Mouse (Mus musculus) limb, embryonic 15.5 days (tissue): ENCODE results near the gene Pde11a. TPM values are rescaled to one million over a fixed set of nuclear protein-coding genes. Genes with fewer than 3 reads are reported as not detected.

Experiments
- ATAC-seq: fragments of 200-750 bp; cut with Nextera tagmentation; 2 replicates; pipeline ENCODE4 v1.8.0; 2017; ENCODE audit warnings: low read depth, moderate TSS enrichment; ENCODE audit not compliant: insufficient number of reproducible peaks, low FRiP score, low TSS enrichment
- H3K27ac ChIP-seq: fragments of 300-500 bp; sonication (generic); 2 replicates; pipeline ENCODE4 v1.5.1; 2015; ENCODE audit warnings: moderate library complexity, mild to moderate bottlenecking, inconsistent platforms
- H3K27me3 ChIP-seq: fragments of 300-500 bp; sonication (generic); 2 replicates; pipeline ENCODE4 v1.6.1; 2015; ENCODE audit warnings: inconsistent platforms
- H3K36me3 ChIP-seq: fragments of 300-500 bp; sonication (generic); 2 replicates; pipeline ENCODE4 v1.6.1; 2015; ENCODE audit warnings: inconsistent platforms
- H3K4me1 ChIP-seq: fragments of 300-500 bp; sonication (generic); 2 replicates; pipeline ENCODE4 v1.6.1; 2015; ENCODE audit warnings: inconsistent platforms
- H3K4me2 ChIP-seq: fragments of 300-500 bp; sonication (generic); 2 replicates; pipeline ENCODE4 v1.6.1; 2015; ENCODE audit warnings: mild to moderate bottlenecking, inconsistent platforms
- H3K4me3 ChIP-seq: fragments of 300-500 bp; sonication (generic); 2 replicates; pipeline ENCODE4 v1.5.1; 2015; ENCODE audit warnings: mild to moderate bottlenecking, inconsistent platforms
- H3K9ac ChIP-seq: fragments of 300-500 bp; sonication (generic); 2 replicates; pipeline ENCODE4 v1.6.1; 2015; ENCODE audit warnings: inconsistent platforms
- H3K9me3 ChIP-seq: fragments of 300-500 bp; sonication (generic); 2 replicates; pipeline ENCODE4 v1.6.1; 2016; ENCODE audit warnings: inconsistent platforms
- WGBS: fragments of 180-500 bp; shearing (Covaris S2); methylation state at CpG from one replicate; pipeline ENCODE4 v1.1.7; 2015; 5-methylcytosine and 5-hydroxymethylcytosine counted together
- polyA plus RNA-seq: library from polyadenylated mRNA; unstranded; fragments of >200 nt; fragmentation: Nextera tagmentation; extraction: Ambion mirVana; gene quantifications from 2 replicates; pipeline ENCODE4 v1.2.1, GENCODE M21; 2015

Gene Pde11a
- polyA plus RNA-seq, 1 experiment from 2014 or later, result 0.50 TPM

- Histone ChIP-seq H3K4me1 (0 out of 2 replicates have a peak, but pooled peaks cover 6% of the 10 kb centered on the region), H3K4me2 (no peak overlapping the region), H3K4me3 (no peak overlapping the region), H3K36me3 (no peaks in the 10 kb centered on the region), H3K9me3 (no peaks in the 10 kb centered on the region), H3K9ac (no peak overlapping the region), H3K27me3 (peaks cover 21% of the 10 kb centered on the region; the same call in 1 of the 2 replicates), H3K27ac (no peak overlapping the region)
- WGBS, result 34% methylated on average over 14 of the region's 14 CpGs
- no peak for ATAC-seq
Measured at GRCm38 (mm10) chr2:76101889-76102602, 236.5 kb downstream of the Pde11a start.

DNA sequence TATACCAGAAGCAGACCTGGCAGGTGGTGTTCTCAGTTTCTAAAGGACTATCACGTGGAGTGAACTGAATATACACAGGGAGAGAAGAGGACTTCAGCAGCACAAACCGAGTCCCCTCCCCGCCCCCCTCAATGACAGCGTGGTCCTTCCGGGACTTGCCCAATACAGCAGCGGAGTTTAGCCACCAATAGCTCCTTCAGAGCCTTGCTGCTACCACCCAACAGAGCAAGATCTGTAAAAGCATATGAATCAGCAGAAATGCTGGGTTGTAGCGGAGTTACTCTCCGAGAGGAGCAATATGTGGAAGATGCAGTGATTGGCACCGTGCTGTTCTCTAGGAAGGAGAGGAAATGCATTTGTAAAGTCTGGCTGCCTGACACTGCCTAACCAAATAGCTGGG is 238.0 kb downstream of the Pde11a start:
- Histone ChIP-seq H3K4me1 (0 out of 2 replicates have a peak, but pooled peaks cover 6% of the 10 kb centered on the region), H3K36me3 (no peaks in the 10 kb centered on the region), H3K27me3 (peaks cover 16% of the 10 kb centered on the region; the same call in 1 of the 2 replicates), H3K9ac (no peak overlapping the region), H3K9me3 (no peaks in the 10 kb centered on the region), H3K27ac (no peak overlapping the region), H3K4me3 (no peak overlapping the region), H3K4me2 (no peak overlapping the region)
- ATAC-seq, result no peak
- WGBS, result 69% methylated on average over 9 of the region's 9 CpGs

DNA sequence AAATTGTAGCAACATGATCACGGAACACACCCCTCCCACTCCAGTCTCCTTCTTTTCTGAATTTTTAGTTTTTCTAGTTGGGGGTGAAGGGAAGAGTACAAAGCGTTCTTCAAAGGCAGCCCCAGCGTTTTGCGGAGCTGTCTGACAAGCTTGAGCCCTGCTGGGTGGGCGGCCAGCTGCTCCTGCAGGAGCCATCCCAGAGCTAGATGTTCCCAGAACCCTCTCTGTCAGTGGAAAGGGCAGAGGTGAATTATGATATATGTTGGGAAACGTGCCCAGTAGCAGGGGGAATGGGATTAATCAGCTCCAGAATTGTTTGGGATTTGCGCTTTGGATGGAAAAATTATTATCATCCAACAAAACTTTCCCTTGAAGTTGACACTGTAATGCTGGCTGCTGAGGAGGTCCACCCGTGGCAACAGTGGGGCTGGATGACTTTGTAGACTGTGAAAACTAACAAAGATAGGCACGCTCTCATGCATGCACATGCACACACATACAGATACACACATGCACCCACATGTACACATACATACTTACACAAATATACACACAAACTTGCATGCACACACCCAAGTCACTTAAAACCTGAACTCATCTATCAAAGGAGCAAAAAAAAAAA is 238.7 kb downstream of the Pde11a start:
- H3K9me3 ChIP-seq, result no peaks in the 10 kb centered on the region
- 46% methylated on average over 9 of the region's 9 CpGs for WGBS
- no peak overlapping the region for H3K9ac ChIP-seq
- peaks cover 16% of the 10 kb centered on the region; the same call in 1 of the 2 replicates for H3K27me3 ChIP-seq
- H3K4me1 ChIP-seq, result 0 out of 2 replicates have a peak, but pooled peaks cover 6% of the 10 kb centered on the region
- no peak overlapping the region for H3K4me3 ChIP-seq
- no peaks in the 10 kb centered on the region for H3K36me3 ChIP-seq
- no peak overlapping the region for H3K27ac ChIP-seq
- no peak overlapping the region for H3K4me2 ChIP-seq
- no peak for ATAC-seq

- WGBS, result 33% methylated on average over 8 of the region's 8 CpGs
- ATAC-seq, result no peak
- Histone ChIP-seq H3K9ac (no peak overlapping the region), H3K4me2 (no peak overlapping the region), H3K4me3 (no peak overlapping the region), H3K9me3 (no peaks in the 10 kb centered on the region), H3K36me3 (no peaks in the 10 kb centered on the region), H3K27me3 (peaks cover 16% of the 10 kb centered on the region; the same call in 1 of the 2 replicates), H3K27ac (no peak overlapping the region), H3K4me1 (0 out of 2 replicates have a peak, but pooled peaks cover 12% of the 10 kb centered on the region)
Measured at GRCm38 (mm10) chr2:76098381-76098780, 240.2 kb downstream of the Pde11a start.

GRCm38 (mm10) chr2:76097847-76098246 is 240.7 kb downstream of the Pde11a start:
- H3K27ac ChIP-seq, result no peak overlapping the region
- no peak for ATAC-seq

DNA sequence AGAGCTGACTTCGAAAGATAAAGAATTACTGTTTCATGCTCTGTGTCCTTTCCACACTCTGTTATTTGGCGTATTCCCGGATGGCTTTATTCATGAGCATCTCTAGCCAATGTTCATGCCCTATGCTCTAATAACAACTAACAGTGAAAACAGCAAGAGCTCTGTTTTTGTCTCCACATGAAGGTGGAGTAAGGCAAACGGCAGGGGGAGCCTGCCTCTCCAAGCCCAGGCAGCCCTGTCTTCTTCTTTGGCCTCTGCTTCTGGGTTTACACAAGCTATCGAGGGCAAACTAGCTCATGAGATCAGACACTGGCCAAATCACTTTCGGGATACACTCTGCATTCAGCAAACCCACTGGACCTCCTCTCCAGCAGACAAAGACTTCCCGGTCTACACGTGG is 241.3 kb downstream of the Pde11a start:
- peaks cover 16% of the 10 kb centered on the region; the same call in 1 of the 2 replicates for H3K27me3 ChIP-seq
- ATAC-seq, result no peak
- H3K27ac ChIP-seq, result no peak overlapping the region
- H3K4me3 ChIP-seq, result no peak overlapping the region
- WGBS, result 78% methylated on average over 8 of the region's 8 CpGs
- H3K36me3 ChIP-seq, result no peaks in the 10 kb centered on the region
- no peaks in the 10 kb centered on the region for H3K9me3 ChIP-seq
- H3K9ac ChIP-seq, result no peak overlapping the region
- 0 out of 2 replicates have a peak, but pooled peaks cover 12% of the 10 kb centered on the region for H3K4me1 ChIP-seq
- no peak overlapping the region for H3K4me2 ChIP-seq

More at GRCm38 (mm10) chr2:76097847-76098246, 240.7 kb downstream of the Pde11a start:
- Histone ChIP-seq H3K4me3 (no peak overlapping the region), H3K36me3 (no peaks in the 10 kb centered on the region), H3K4me1 (0 out of 2 replicates have a peak, but pooled peaks cover 12% of the 10 kb centered on the region), H3K9ac (no peak overlapping the region), H3K9me3 (no peaks in the 10 kb centered on the region), H3K4me2 (no peak overlapping the region), H3K27me3 (peaks cover 16% of the 10 kb centered on the region; the same call in 1 of the 2 replicates)
- 40% methylated on average over 7 of the region's 7 CpGs for WGBS

- Histone ChIP-seq H3K4me1 (0 out of 2 replicates have a peak, but pooled peaks cover 8% of the 10 kb centered on the region), H3K27ac (no peak overlapping the region), H3K9ac (no peak overlapping the region), H3K4me3 (no peak overlapping the region), H3K9me3 (no peaks in the 10 kb centered on the region), H3K4me2 (no peak overlapping the region), H3K36me3 (no peaks in the 10 kb centered on the region), H3K27me3 (peaks cover 16% of the 10 kb centered on the region; the same call in 1 of the 2 replicates)
- no peak for ATAC-seq
- WGBS, result 91% methylated on average over 5 of the region's 5 CpGs
Measured at GRCm38 (mm10) chr2:76095861-76096260, 242.7 kb downstream of the Pde11a start.

DNA sequence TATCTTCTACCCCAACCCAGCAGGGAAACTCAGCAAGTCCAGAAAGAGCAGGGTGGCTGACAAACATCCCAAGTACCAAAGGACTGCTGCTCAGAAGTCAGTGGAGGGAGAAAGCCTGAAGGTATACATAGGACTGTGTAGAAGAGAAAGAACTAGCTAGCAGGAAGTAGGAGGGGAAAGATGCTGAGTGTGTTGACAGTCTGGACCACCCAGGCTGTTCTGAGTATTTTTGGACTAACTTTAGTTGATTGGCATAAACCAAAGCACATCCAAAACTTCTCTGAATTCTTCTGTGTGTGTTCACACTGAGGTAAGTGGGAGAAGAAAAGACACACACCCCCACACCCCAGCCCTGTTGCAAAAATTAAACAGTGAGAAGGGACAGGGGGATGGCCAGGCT is 248.1 kb downstream of the Pde11a start:
- Histone ChIP-seq H3K4me3 (no peak overlapping the region), H3K9me3 (no peaks in the 10 kb centered on the region), H3K4me1 (0 out of 2 replicates have a peak, but pooled peaks cover 8% of the 10 kb centered on the region), H3K27me3 (no peaks in the 10 kb centered on the region), H3K27ac (no peak overlapping the region), H3K4me2 (no peak overlapping the region), H3K36me3 (no peaks in the 10 kb centered on the region), H3K9ac (no peak overlapping the region)
- ATAC-seq, result no peak

GRCm38 (mm10) chr2:76088844-76089243 is 249.7 kb downstream of the Pde11a start:
- no peak for ATAC-seq
- 61% methylated on average over 4 of the region's 4 CpGs for WGBS

DNA sequence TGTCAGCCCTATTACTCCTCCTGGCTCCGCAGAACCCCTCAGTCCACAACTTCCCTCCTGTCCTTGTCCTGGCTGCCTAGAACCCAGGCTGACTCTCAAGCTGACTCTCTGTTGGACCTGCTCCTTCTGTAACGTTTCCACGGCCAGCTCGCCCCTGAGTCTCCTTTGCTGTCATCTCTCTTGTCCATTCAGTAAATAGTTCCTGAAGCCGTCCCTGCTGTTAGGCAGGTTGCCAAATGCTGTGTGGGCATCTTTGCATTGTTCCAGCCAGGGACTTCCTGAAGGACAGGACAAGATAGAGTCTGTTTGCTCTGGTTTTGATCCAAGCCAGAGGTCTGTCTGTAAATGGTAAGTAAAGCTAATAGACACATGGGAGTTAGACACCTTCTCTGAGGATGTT is 250.2 kb downstream of the Pde11a start:
- ATAC-seq, result no peak
- Histone ChIP-seq H3K4me2 (no peak overlapping the region), H3K9me3 (no peaks in the 10 kb centered on the region), H3K4me1 (0 out of 2 replicates have a peak, but pooled peaks cover 2% of the 10 kb centered on the region), H3K4me3 (no peak overlapping the region), H3K27me3 (peaks cover 3% of the 10 kb centered on the region; the same call in 1 of the 2 replicates), H3K9ac (no peak overlapping the region), H3K27ac (no peak overlapping the region), H3K36me3 (no peaks in the 10 kb centered on the region)
- 75% methylated on average over 5 of the region's 5 CpGs for WGBS

More at GRCm38 (mm10) chr2:76088844-76089243, 249.7 kb downstream of the Pde11a start:
- H3K27me3 ChIP-seq, result peaks cover 3% of the 10 kb centered on the region; the same call in 1 of the 2 replicates
- H3K9ac ChIP-seq, result no peak overlapping the region
- H3K4me2 ChIP-seq, result no peak overlapping the region
- H3K27ac ChIP-seq, result no peak overlapping the region
- H3K4me3 ChIP-seq, result no peak overlapping the region
- H3K9me3 ChIP-seq, result no peaks in the 10 kb centered on the region
- no peaks in the 10 kb centered on the region for H3K36me3 ChIP-seq
- 0 out of 2 replicates have a peak, but pooled peaks cover 2% of the 10 kb centered on the region for H3K4me1 ChIP-seq

DNA sequence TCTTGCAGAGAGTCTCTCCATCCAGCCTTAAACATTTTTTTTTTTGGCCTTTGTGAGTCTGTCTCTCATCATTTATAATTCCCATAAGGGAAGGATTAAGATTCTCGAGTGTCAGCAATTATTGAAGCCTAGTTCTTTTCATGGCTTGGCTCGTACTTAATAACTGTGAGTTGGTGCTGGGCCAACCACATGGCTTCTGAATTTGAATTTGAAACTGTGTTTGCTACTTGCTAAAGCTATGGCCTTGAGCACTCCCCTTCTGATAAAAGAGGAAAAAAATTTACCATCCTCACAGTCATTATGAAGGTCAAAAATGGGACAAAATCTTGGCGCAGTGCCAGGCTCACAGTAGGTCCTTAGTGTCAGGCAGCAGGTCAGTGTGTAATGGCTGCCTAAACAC is 251.4 kb downstream of the Pde11a start:
- Histone ChIP-seq H3K9ac (no peak overlapping the region), H3K27me3 (peaks cover 3% of the 10 kb centered on the region; the same call in 1 of the 2 replicates), H3K4me2 (no peak overlapping the region), H3K4me3 (no peak overlapping the region), H3K9me3 (no peaks in the 10 kb centered on the region), H3K36me3 (no peaks in the 10 kb centered on the region), H3K27ac (no peak overlapping the region), H3K4me1 (0 out of 2 replicates have a peak, but pooled peaks cover 2% of the 10 kb centered on the region)
- 36% methylated on average over 3 of the region's 3 CpGs for WGBS
- ATAC-seq, result no peak

- no peak overlapping the region for H3K27ac ChIP-seq
- no peaks in the 10 kb centered on the region for H3K9me3 ChIP-seq
- no peak overlapping the region for H3K9ac ChIP-seq
- no peaks in the 10 kb centered on the region for H3K36me3 ChIP-seq
- H3K4me3 ChIP-seq, result no peak overlapping the region
- WGBS, result 92% methylated on average over 4 of the region's 4 CpGs
- no peak for ATAC-seq
- H3K4me2 ChIP-seq, result no peak overlapping the region
- 0 out of 2 replicates have a peak, but pooled peaks cover 2% of the 10 kb centered on the region for H3K4me1 ChIP-seq
- H3K27me3 ChIP-seq, result peaks cover 5% of the 10 kb centered on the region; the same call in 1 of the 2 replicates
Measured at GRCm38 (mm10) chr2:76084982-76085381, 253.6 kb downstream of the Pde11a start.
